Mouse (Mus musculus) intestine, postnatal 0 days (tissue): ENCODE results near the gene Hirip3. TPM values are rescaled to one million over a fixed set of nuclear protein-coding genes. Genes with fewer than 3 reads are reported as not detected.

ENCODE experiments used
- ATAC-seq: fragments of 200-750 bp; cut with Nextera tagmentation; 2 replicates; pipeline ENCODE4 v1.8.0; 2017; ENCODE audit warnings: mild to moderate bottlenecking, moderate TSS enrichment, moderate library complexity
- H3K27ac ChIP-seq: fragments of 300-500 bp; sonication (generic); 2 replicates; pipeline ENCODE4 v1.5.1; 2014; ENCODE audit warnings: mild to moderate bottlenecking, low read depth, low read length, moderate library complexity
- H3K27me3 ChIP-seq: fragments of 300-500 bp; sonication (generic); replicated peaks from 2 replicates; pipeline ENCODE4 v1.6.1; 2014; ENCODE audit warnings: low read length, mixed read lengths; ENCODE audit not compliant: control insufficient read depth, insufficient read depth
- H3K36me3 ChIP-seq: fragments of 300-500 bp; sonication (generic); 2 replicates; pipeline ENCODE4 v1.6.1; 2014; ENCODE audit warnings: mild to moderate bottlenecking, moderate library complexity; ENCODE audit not compliant: control insufficient read depth, insufficient read depth
- H3K4me1 ChIP-seq: fragments of 300-500 bp; sonication (generic); replicated peaks from 2 replicates; pipeline ENCODE4 v1.6.1; 2014; ENCODE audit warnings: antibody characterized with exemption, low read length, mixed read lengths; ENCODE audit not compliant: control insufficient read depth, insufficient read depth
- H3K4me2 ChIP-seq: fragments of 300-500 bp; sonication (generic); replicated peaks from 2 replicates; pipeline ENCODE4 v1.6.1; 2014; ENCODE audit warnings: low read depth, mild to moderate bottlenecking, moderate library complexity
- H3K4me3 ChIP-seq: fragments of 300-500 bp; sonication (generic); 2 replicates; pipeline ENCODE4 v1.5.1; 2014; ENCODE audit warnings: low read depth, low read length
- H3K9ac ChIP-seq: fragments of 300-500 bp; sonication (generic); 2 replicates; pipeline ENCODE4 v1.6.1; 2014; ENCODE audit warnings: mild to moderate bottlenecking, low read depth, low read length
- H3K9me3 ChIP-seq: fragments of 300-500 bp; sonication (generic); 2 replicates; pipeline ENCODE4 v1.6.1; 2016; ENCODE audit warnings: mixed run types; ENCODE audit not compliant: control insufficient read depth
- CTCF ChIP-seq: sonication (generic); IDR thresholded peaks from 2 replicates; pipeline ENCODE4 v1.5.1; 2016; ENCODE audit warnings: low read depth, mild to moderate bottlenecking, control low read depth, antibody characterized with exemption, moderate library complexity
- WGBS: fragments of 180-500 bp; shearing (Covaris S2); extraction: QIAGEN DNeasy Blood & Tissue Kit; methylation state at CpG from one replicate; pipeline ENCODE4 v1.1.7; 2014; 5-methylcytosine and 5-hydroxymethylcytosine counted together
- polyA plus RNA-seq: library from polyadenylated mRNA; unstranded; fragments of >200 nt; fragmentation: Nextera tagmentation; extraction: Ambion mirVana; gene quantifications from 2 replicates; pipeline ENCODE4 v1.2.1, GENCODE M21; 2015

The Hirip3 gene
- polyA plus RNA-seq, 1 experiment from 2014 or later = 7.2 TPM

DNA sequence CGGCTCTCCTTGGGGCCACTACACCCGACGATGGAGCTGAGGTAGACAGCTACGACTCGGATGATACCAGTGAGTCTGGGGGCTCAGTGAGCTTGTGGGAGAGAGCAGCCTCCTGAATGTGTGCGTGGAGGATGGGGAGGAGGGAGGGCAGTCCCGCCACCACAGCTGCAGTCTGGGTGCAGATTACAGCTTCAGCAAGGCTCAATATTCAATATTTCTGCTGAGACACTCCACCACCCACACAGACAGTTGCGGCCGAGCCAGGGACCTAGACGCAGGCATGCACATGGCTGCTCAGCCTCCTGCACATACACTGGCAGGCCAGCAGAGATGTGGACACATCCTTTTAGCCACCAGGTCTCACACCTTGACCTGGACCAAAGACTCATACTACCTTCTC, 13.0 kb upstream of the Hirip3 start:
- H3K27me3 ChIP-seq = peaks cover 19% of the 10 kb centered on the region
- TF ChIP-seq CTCF = no peak
- no peaks in the 10 kb centered on the region for H3K9me3 ChIP-seq
- H3K9ac ChIP-seq = no peak overlapping the region
- H3K4me2 ChIP-seq = no peak overlapping the region
- ATAC-seq = 0 out of 2 replicates have a peak, but pooled peaks have one; percentile 6
- no peak overlapping the region for H3K4me3 ChIP-seq
- no peaks in the 10 kb centered on the region; the same call in 1 of the 2 replicates for H3K4me1 ChIP-seq
- 30% methylated on average over 10 of the region's 10 CpGs for WGBS
- no peak overlapping the region for H3K27ac ChIP-seq
- H3K36me3 ChIP-seq = peaks cover 21% of the 10 kb centered on the region; the same call in 1 of the 2 replicates

DNA sequence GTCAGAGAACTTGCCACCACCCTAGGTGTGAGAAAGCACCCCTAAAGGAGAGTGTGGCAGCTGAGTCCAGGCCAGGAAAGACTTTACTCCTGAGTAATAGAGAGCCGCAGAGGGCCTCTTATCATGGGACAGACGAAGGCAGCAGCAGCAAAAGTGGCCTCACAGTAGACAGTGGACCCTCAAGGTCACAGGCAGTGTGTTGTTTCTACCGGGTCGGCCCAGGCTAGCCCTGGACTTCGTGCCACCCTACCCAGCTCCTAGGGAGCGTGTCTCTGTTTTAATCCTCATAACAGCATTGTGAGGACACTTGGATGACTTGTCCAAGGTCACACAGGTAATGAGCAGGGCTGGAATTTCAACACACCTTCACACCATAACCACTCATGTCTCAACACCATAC, 11.6 kb upstream of the Hirip3 start:
- H3K36me3 ChIP-seq = peaks cover 32% of the 10 kb centered on the region; the same call in 1 of the 2 replicates
- H3K9me3 ChIP-seq = no peaks in the 10 kb centered on the region
- no peak overlapping the region for H3K27ac ChIP-seq
- H3K4me3 ChIP-seq = no peak overlapping the region
- peak; percentile 76 for ATAC-seq
- 34% methylated on average over 6 of the region's 6 CpGs for WGBS
- H3K4me1 ChIP-seq = no peaks in the 10 kb centered on the region; the same call in 1 of the 2 replicates
- TF ChIP-seq CTCF = no peak
- H3K4me2 ChIP-seq = no peak overlapping the region
- H3K27me3 ChIP-seq = peaks cover 19% of the 10 kb centered on the region
- no peak overlapping the region for H3K9ac ChIP-seq

DNA sequence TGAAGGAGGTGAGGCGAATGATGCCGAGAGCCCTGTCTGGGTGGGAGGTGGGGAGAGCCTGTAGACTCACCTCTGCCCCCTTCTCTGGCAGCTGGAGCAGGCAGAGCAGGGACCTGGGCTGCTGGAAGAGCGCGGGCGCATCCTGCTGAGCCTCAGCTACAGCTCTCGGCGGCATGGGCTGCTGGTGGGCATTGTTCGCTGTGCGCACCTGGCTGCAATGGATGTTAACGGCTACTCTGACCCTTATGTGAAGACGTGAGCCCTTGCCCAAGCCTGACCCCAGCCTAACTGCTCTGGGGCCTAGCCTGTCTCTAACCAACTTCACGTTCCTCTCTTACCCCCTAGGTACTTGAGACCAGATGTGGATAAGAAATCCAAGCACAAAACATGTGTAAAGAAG, 10.6 kb upstream of the Hirip3 start:
- Histone ChIP-seq H3K9ac (no peak overlapping the region), H3K4me1 (no peaks in the 10 kb centered on the region; the same call in 1 of the 2 replicates), H3K27ac (no peak overlapping the region), H3K27me3 (peaks cover 19% of the 10 kb centered on the region), H3K36me3 (peaks cover 42% of the 10 kb centered on the region; the same call in 1 of the 2 replicates), H3K4me2 (no peak overlapping the region), H3K9me3 (no peaks in the 10 kb centered on the region), H3K4me3 (no peak overlapping the region)
- no peak for TF ChIP-seq CTCF
- 67% methylated on average over 12 of the region's 12 CpGs for WGBS
- no peak for ATAC-seq

DNA sequence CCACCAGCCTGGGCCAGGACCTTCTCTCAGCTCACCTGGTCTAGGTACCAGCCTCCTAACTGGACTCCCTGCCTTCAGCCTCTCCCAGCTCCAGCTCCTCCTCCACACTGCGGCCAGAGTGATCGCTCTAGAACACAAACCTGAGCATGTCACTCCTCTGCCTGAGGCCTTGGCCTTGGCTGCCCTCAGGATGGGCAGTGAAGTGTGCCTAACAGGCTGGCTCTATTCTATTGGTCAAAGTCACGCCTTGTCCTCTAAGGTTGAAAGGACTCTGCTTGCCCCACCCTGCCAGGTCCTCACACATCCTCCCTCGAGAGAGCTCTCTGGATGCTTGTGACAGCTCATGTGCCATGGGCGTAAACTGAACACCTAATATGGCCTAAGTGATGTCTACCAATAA, 8.3 kb upstream of the Hirip3 start:
- WGBS = 81% methylated on average over 5 of the region's 5 CpGs
- H3K27ac ChIP-seq = no peak overlapping the region
- ATAC-seq = no peak
- H3K9ac ChIP-seq = no peak overlapping the region
- H3K4me1 ChIP-seq = no peaks in the 10 kb centered on the region
- H3K4me3 ChIP-seq = no peak overlapping the region
- peaks cover 65% of the 10 kb centered on the region; the same call in 1 of the 2 replicates for H3K36me3 ChIP-seq
- H3K27me3 ChIP-seq = peaks cover 7% of the 10 kb centered on the region
- H3K9me3 ChIP-seq = no peaks in the 10 kb centered on the region
- no peak overlapping the region for H3K4me2 ChIP-seq
- no peak for TF ChIP-seq CTCF

DNA sequence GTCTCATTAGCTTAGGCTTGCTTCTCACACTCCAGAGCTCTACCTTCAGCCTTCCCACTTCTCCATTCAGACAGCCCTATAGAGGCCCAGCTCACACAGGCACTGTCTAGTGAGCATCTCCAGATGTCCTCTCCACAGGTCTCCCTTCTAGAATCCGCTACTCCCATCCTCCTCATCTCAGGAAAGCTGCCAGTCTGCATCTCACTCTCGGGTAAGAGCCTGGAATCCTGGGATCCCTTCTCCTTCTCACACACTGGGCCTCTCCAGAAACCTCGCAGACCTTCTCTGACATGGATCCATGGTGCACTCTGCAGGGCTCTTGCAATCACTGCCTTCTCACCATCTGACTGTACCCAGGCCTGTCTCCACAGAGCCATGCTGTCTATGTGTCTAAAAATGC, 6.1 kb upstream of the Hirip3 start:
- H3K36me3 ChIP-seq = peaks cover 74% of the 10 kb centered on the region; the same call in 1 of the 2 replicates
- no peak for ATAC-seq
- 89% methylated on average over 3 of the region's 3 CpGs for WGBS
- H3K9me3 ChIP-seq = no peaks in the 10 kb centered on the region
- H3K4me3 ChIP-seq = no peak overlapping the region
- H3K4me2 ChIP-seq = no peak overlapping the region
- H3K27ac ChIP-seq = no peak overlapping the region
- no peak for TF ChIP-seq CTCF
- H3K9ac ChIP-seq = no peak overlapping the region
- no peaks in the 10 kb centered on the region for H3K27me3 ChIP-seq
- no peaks in the 10 kb centered on the region for H3K4me1 ChIP-seq

DNA sequence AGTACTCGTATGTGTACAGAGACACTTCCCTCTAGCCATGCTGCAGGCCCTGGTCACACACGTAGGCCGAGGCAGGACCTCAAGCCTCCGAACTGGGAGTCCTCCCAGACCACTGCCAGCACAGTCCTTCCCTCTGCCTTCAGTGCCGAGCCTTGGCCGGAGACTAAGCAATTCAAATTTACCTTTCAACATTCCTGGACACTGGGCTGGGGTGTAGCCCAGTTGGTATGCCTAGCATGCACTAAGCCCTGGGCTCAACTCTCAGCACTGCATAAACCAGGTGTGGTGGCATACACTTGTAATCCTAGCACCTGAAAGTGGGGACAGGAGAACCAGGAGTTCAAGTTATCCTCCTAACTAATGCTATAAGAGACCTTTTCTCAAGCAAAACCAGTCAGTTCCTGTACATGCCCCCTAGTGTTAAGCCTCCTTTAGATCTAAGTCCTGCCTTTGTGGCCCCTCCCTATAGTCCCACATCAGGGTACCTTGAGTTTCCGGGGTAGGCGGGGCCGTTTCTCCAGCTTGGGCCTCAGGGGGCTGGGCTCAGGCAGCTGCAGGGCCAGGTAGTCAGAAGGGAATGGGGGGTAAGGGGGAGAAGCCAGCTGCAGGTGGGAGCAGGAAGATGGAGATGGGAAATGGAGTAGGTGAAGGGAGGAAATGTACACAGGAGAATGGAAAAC, 4.9 kb upstream of the Hirip3 start:
- H3K4me2 ChIP-seq = no peak overlapping the region
- no peaks in the 10 kb centered on the region for H3K9me3 ChIP-seq
- 61% methylated on average over 9 of the region's 9 CpGs for WGBS
- H3K4me1 ChIP-seq = peaks cover 5% of the 10 kb centered on the region; the same call in 1 of the 2 replicates
- H3K27me3 ChIP-seq = no peaks in the 10 kb centered on the region
- peaks cover 72% of the 10 kb centered on the region; the same call in 1 of the 2 replicates for H3K36me3 ChIP-seq
- peak; percentile 10; the same call in 1 of the 2 replicates for TF ChIP-seq CTCF
- no peak overlapping the region for H3K4me3 ChIP-seq
- no peak for ATAC-seq
- H3K27ac ChIP-seq = no peak overlapping the region
- no peak overlapping the region for H3K9ac ChIP-seq
